Mouse (Mus musculus): ENCODE measurements around the gene Apoh.

- TF ChIP-seq CTCF (IDR thresholded peaks at IDR 0.05; ENCODE audit: borderline replicate concordance, extremely low read depth, insufficient read depth, insufficient read length) (no peak), POLR2A (IDR thresholded peaks at IDR 0.05; ENCODE audit: borderline replicate concordance, extremely low read depth, insufficient read depth, insufficient read length, poor library complexity, severe bottlenecking) (no peak)
Measured at GRCm38 (mm10) chr11:108345321-108345720, 2.2 kb downstream of the Apoh start.
